Mouse (Mus musculus) left cerebral cortex, adult 8-10 months (tissue): Measurements from ENCODE around the gene Slco1a6. TPM values are rescaled to one million over a fixed set of nuclear protein-coding genes. Genes with fewer than 3 reads are reported as not detected.
A peak's percentile ranks its signal among the peaks of the same experiment; 100 is the strongest.
"Not testable (repeated sequence)": the region's sequence is repeated elsewhere in the genome, so short reads cannot be mapped to it uniquely, and the experiment has no call there.

ENCODE experiments used
- DNase-seq, 2 experiments: peaks; one replicate each; pipeline ENCODE4 v3.0.0; 2022; ENCODE audit warnings: low spot score in 2 of 2
- total RNA-seq, 4 experiments: library from RNA; stranded (reverse); gene quantifications; 2 replicates each; pipeline ENCODE4 v1.2.4; 2022

Slco1a6 gene
- under 1 TPM in 1 of 4 experiments, not detected in 3; 1.00 TPM for total RNA-seq

- DNase-seq = no peak
Observed at GRCm38 (mm10) chr6:142208421-142208820, at the start of gene Slco1a6. Slco1a6 (minus strand) TSS chr6:142208521.

- not testable (repeated sequence) for DNase-seq
Observed at GRCm38 (mm10) chr6:142250738-142251307, 42.5 kb upstream of the Slco1a6 start.

GRCm38 (mm10) chr6:142245065-142245464, 36.7 kb upstream of the Slco1a6 start:
- no peak for DNase-seq

GRCm38 (mm10) chr6:142239468-142239867, 31.1 kb upstream of the Slco1a6 start:
- no peak for DNase-seq

GRCm38 (mm10) chr6:142220138-142220537, 11.8 kb upstream of the Slco1a6 start:
- DNase-seq = no peak

- DNase-seq = no peak
Observed at GRCm38 (mm10) chr6:142211821-142212220, 3.5 kb upstream of the Slco1a6 start.

GRCm38 (mm10) chr6:142209749-142210148, 1.4 kb upstream of the Slco1a6 start:
- no peak for DNase-seq

- DNase-seq = no peak
Observed at GRCm38 (mm10) chr6:142200524-142200923, 7.8 kb downstream of the Slco1a6 start.

GRCm38 (mm10) chr6:142194245-142194644, 14.1 kb downstream of the Slco1a6 start:
- DNase-seq = no peak

- DNase-seq = no peak
Observed at GRCm38 (mm10) chr6:142191962-142192361, 16.4 kb downstream of the Slco1a6 start.

- DNase-seq = no peak
Observed at GRCm38 (mm10) chr6:142187426-142187825, 20.9 kb downstream of the Slco1a6 start.

- no peak for DNase-seq
Observed at GRCm38 (mm10) chr6:142185868-142186415, 22.4 kb downstream of the Slco1a6 start.

GRCm38 (mm10) chr6:142163406-142163805, 44.9 kb downstream of the Slco1a6 start:
- no peak for DNase-seq

- DNase-seq = no peak
Observed at GRCm38 (mm10) chr6:142161171-142161570, 47.1 kb downstream of the Slco1a6 start.

- DNase-seq = peak; percentile 23 to 38
Observed at GRCm38 (mm10) chr6:142154081-142154480, 54.2 kb downstream of the Slco1a6 start.

- DNase-seq = no peak
Observed at GRCm38 (mm10) chr6:142148371-142148770, 60.0 kb downstream of the Slco1a6 start.

- DNase-seq = no peak
Observed at GRCm38 (mm10) chr6:142111667-142112305, 96.5 kb downstream of the Slco1a6 start.

GRCm38 (mm10) chr6:142091126-142091525, 117.2 kb downstream of the Slco1a6 start:
- DNase-seq = no peak

GRCm38 (mm10) chr6:142058281-142058680, 150.0 kb downstream of the Slco1a6 start:
- not testable (repeated sequence) for DNase-seq

- no peak for DNase-seq
Observed at GRCm38 (mm10) chr6:142047689-142048088, 160.6 kb downstream of the Slco1a6 start.

GRCm38 (mm10) chr6:142045746-142046145, 162.6 kb downstream of the Slco1a6 start:
- no peak for DNase-seq

GRCm38 (mm10) chr6:142041896-142042295, 166.4 kb downstream of the Slco1a6 start:
- no peak for DNase-seq
